Mouse (Mus musculus): ENCODE measurements at regions not wholly inside any gene's neighbourhood (a gene's known extent, or its start where the extent isn't known, plus 50 kb on each side); places are given as distances from the start of the nearest gene placed in this dataset.

GRCm38 (mm10) chr13:102573286-102573921, 120.0 kb upstream of the Cd180 start:
- no peaks in the 10 kb centered on the region for H3K9me3 ChIP-seq (ENCODE audit: low read depth, low read length)
- H3K36me3 ChIP-seq (ENCODE audit: insufficient read depth) = no peaks in the 10 kb centered on the region
- DNase-seq (no peak), ATAC-seq (ENCODE audit: insufficient read depth) (no peak)
- no peak overlapping the region for H3K4me3 ChIP-seq (ENCODE audit: low read depth, low read length)
- H3K4me1 ChIP-seq (ENCODE audit: insufficient read depth) = no peaks in the 10 kb centered on the region
- no peak overlapping the region for H3K9ac ChIP-seq
- no peak for TF ChIP-seq CTCF (IDR thresholded peaks at IDR 0.05; ENCODE audit: low read depth)
- WGBS = 74% methylated on average over 5 of the region's 5 CpGs
- no peak overlapping the region for H3K27ac ChIP-seq (ENCODE audit: low read depth)
- H3K4me2 ChIP-seq = no peak overlapping the region
- H3K27me3 ChIP-seq (ENCODE audit: insufficient read depth, low read length) = no peaks in the 10 kb centered on the region

GRCm38 (mm10) chr13:102576871-102577662, 116.3 kb upstream of the Cd180 start:
- DNase-seq = no peak
- no peak overlapping the region for H3K27ac ChIP-seq (ENCODE audit: low read depth)
- H3K4me1 ChIP-seq (ENCODE audit: insufficient read depth) = no peaks in the 10 kb centered on the region
- no peak overlapping the region for H3K9ac ChIP-seq
- H3K9me3 ChIP-seq (ENCODE audit: low read depth, low read length) = no peaks in the 10 kb centered on the region
- WGBS = 58% methylated on average over 7 of the region's 7 CpGs
- no peaks in the 10 kb centered on the region for H3K36me3 ChIP-seq (ENCODE audit: insufficient read depth)
- no peak overlapping the region for H3K4me2 ChIP-seq
- no peak for TF ChIP-seq CTCF (IDR thresholded peaks at IDR 0.05; ENCODE audit: low read depth)
- no peak overlapping the region for H3K4me3 ChIP-seq (ENCODE audit: low read depth, low read length)
- no peak for ATAC-seq (ENCODE audit: insufficient read depth)
- no peaks in the 10 kb centered on the region for H3K27me3 ChIP-seq (ENCODE audit: insufficient read depth, low read length)

- H3K36me3 ChIP-seq (ENCODE audit: insufficient read depth) = no peaks in the 10 kb centered on the region
- H3K4me1 ChIP-seq (ENCODE audit: insufficient read depth) = 0 out of 2 replicates have a peak, but pooled peaks cover 3% of the 10 kb centered on the region
- DNase-seq (no peak), ATAC-seq (ENCODE audit: insufficient read depth) (no peak)
- H3K9me3 ChIP-seq (ENCODE audit: low read depth, low read length) = no peaks in the 10 kb centered on the region
- no peak overlapping the region for H3K9ac ChIP-seq
- WGBS = 69% methylated on average over 2 of the region's 2 CpGs
- no peak overlapping the region for H3K27ac ChIP-seq (ENCODE audit: low read depth)
- no peaks in the 10 kb centered on the region for H3K27me3 ChIP-seq (ENCODE audit: insufficient read depth, low read length)
- no peak overlapping the region for H3K4me2 ChIP-seq
- TF ChIP-seq CTCF (IDR thresholded peaks at IDR 0.05; ENCODE audit: low read depth) = no peak
- no peak overlapping the region for H3K4me3 ChIP-seq (ENCODE audit: low read depth, low read length)
Measured at GRCm38 (mm10) chr13:102578811-102579210, 114.5 kb upstream of the Cd180 start.

- no peaks in the 10 kb centered on the region for H3K9me3 ChIP-seq (ENCODE audit: low read depth, low read length)
- H3K27me3 ChIP-seq (ENCODE audit: insufficient read depth, low read length) = no peaks in the 10 kb centered on the region
- no peak overlapping the region for H3K4me2 ChIP-seq
- TF ChIP-seq CTCF (IDR thresholded peaks at IDR 0.05; ENCODE audit: low read depth) = no peak
- H3K36me3 ChIP-seq (ENCODE audit: insufficient read depth) = no peaks in the 10 kb centered on the region
- no peak for DNase-seq
- H3K27ac ChIP-seq (ENCODE audit: low read depth) = no peak overlapping the region
- 81% methylated on average over 3 of the region's 3 CpGs for WGBS
- H3K4me1 ChIP-seq (ENCODE audit: insufficient read depth) = 0 out of 2 replicates have a peak, but pooled peaks cover 3% of the 10 kb centered on the region
- H3K9ac ChIP-seq = no peak overlapping the region
- no peak overlapping the region for H3K4me3 ChIP-seq (ENCODE audit: low read depth, low read length)
- no peak for ATAC-seq (ENCODE audit: insufficient read depth)
Measured at GRCm38 (mm10) chr13:102579638-102580037, 113.7 kb upstream of the Cd180 start.

GRCm38 (mm10) chr13:102583984-102584645, 109.2 kb upstream of the Cd180 start:
- DNase-seq = peak; percentile 84
- H3K36me3 ChIP-seq (ENCODE audit: insufficient read depth) = no peaks in the 10 kb centered on the region
- TF ChIP-seq CTCF (IDR thresholded peaks at IDR 0.05; ENCODE audit: low read depth) = no peak
- no peaks in the 10 kb centered on the region for H3K27me3 ChIP-seq (ENCODE audit: insufficient read depth, low read length)
- no peak overlapping the region for H3K4me2 ChIP-seq
- H3K9me3 ChIP-seq (ENCODE audit: low read depth, low read length) = no peaks in the 10 kb centered on the region
- no peak overlapping the region for H3K4me3 ChIP-seq (ENCODE audit: low read depth, low read length)
- 32% methylated on average over 12 of the region's 12 CpGs for WGBS
- H3K27ac ChIP-seq (ENCODE audit: low read depth) = no peak overlapping the region
- peak; percentile 88 for ATAC-seq (ENCODE audit: insufficient read depth)
- no peak overlapping the region for H3K9ac ChIP-seq
- 0 out of 2 replicates have a peak, but pooled peaks cover 3% of the 10 kb centered on the region for H3K4me1 ChIP-seq (ENCODE audit: insufficient read depth)

- DNase-seq = no peak
- H3K4me3 ChIP-seq (ENCODE audit: low read depth, low read length) = no peak overlapping the region
- ATAC-seq (ENCODE audit: insufficient read depth) = no peak
- no peaks in the 10 kb centered on the region for H3K36me3 ChIP-seq (ENCODE audit: insufficient read depth)
- TF ChIP-seq CTCF (IDR thresholded peaks at IDR 0.05; ENCODE audit: low read depth) = no peak
- H3K27me3 ChIP-seq (ENCODE audit: insufficient read depth, low read length) = no peaks in the 10 kb centered on the region
- peaks cover 20% of the 10 kb centered on the region; the same call in 1 of the 2 replicates for H3K4me1 ChIP-seq (ENCODE audit: insufficient read depth)
- H3K4me2 ChIP-seq = no peak overlapping the region
- WGBS = 51% methylated on average over 6 of the region's 6 CpGs
- no peaks in the 10 kb centered on the region for H3K9me3 ChIP-seq (ENCODE audit: low read depth, low read length)
- no peak overlapping the region for H3K9ac ChIP-seq
- no peak overlapping the region for H3K27ac ChIP-seq (ENCODE audit: low read depth)
Measured at GRCm38 (mm10) chr13:102586215-102586614, 107.1 kb upstream of the Cd180 start.

All from lung, embryonic 14.5 days (tissue).